Mouse (Mus musculus): ENCODE measurements around the gene Ankfy1. TPM values are rescaled to one million over a fixed set of nuclear protein-coding genes. Genes with fewer than 3 reads are reported as not detected.
A peak's percentile ranks its signal among the peaks of the same experiment; 100 is the strongest.
"Not testable (repeated sequence)": the region's sequence is repeated elsewhere in the genome, so short reads cannot be mapped to it uniquely, and the experiment has no call there.

Gene Ankfy1
- polyA plus RNA-seq, 1 experiment from 2014 or later: 9.2 TPM

DNA sequence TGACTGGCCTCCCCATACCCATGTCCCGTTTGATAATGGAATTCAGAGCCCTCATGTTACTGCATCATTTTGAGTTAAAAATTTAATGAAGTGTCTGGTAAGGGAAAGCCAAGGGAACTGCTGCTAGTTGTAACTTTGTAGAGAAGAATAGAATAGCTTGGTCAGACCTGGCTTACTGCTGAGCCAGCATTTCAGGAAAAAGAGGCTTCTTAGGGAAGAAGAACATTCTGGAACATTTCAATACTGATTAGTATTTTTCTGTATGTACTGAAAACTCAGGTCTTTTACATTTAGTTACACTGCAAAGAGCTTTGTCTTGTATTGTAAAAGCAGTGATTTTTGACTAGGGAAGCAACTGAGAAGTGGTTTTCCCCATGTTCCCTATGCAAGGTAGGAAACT, 71.0 kb downstream of the Ankfy1 start:
- Histone ChIP-seq H3K4me1 (replicated peaks) (no peaks in the 10 kb centered on the region), H3K36me3 (peaks cover 90% of the 10 kb centered on the region), H3K27me3 (no peaks in the 10 kb centered on the region), H3K9ac (no peak overlapping the region), H3K4me3 (replicated peaks) (no peak overlapping the region), H3K27ac (no peak overlapping the region), H3K4me2 (no peak overlapping the region), H3K9me3 (replicated peaks) (no peaks in the 10 kb centered on the region)
- DNase-seq: no peak
- no peak for ATAC-seq (ENCODE audit: low read depth)
- 72% methylated on average over 1 of the region's 1 CpGs for WGBS (ENCODE audit: insufficient replicate concordance)

DNA sequence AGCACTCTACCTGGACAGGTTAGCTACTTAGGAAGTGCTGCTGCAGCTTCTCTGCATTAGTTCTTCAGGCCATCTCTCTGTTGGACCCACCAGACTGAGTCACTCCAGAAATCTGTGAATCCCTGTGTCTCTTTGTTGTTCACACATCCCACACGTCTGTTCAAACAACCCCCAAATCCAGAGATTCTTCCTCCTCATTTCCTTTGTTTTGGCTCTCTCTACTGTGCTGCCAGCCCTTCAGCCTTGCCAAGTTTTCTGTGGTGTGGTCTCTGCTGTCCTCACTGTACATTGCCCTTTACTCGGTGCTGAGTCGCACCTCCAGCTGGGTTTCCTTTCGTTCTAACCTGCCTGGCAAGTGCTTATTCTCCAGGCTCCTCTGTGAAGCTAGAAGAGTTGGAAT, 74.5 kb downstream of the Ankfy1 start:
- DNase-seq (no peak), ATAC-seq (ENCODE audit: low read depth) (no peak)
- 91% methylated on average over 4 of the region's 4 CpGs for WGBS (ENCODE audit: insufficient replicate concordance)
- peaks cover 74% of the 10 kb centered on the region for H3K36me3 ChIP-seq
- H3K9me3 ChIP-seq (replicated peaks): no peaks in the 10 kb centered on the region
- no peaks in the 10 kb centered on the region for H3K4me1 ChIP-seq (replicated peaks)
- H3K9ac ChIP-seq: no peak overlapping the region
- no peak overlapping the region for H3K4me3 ChIP-seq (replicated peaks)
- no peaks in the 10 kb centered on the region for H3K27me3 ChIP-seq
- no peak overlapping the region for H3K27ac ChIP-seq
- no peak overlapping the region for H3K4me2 ChIP-seq

DNA sequence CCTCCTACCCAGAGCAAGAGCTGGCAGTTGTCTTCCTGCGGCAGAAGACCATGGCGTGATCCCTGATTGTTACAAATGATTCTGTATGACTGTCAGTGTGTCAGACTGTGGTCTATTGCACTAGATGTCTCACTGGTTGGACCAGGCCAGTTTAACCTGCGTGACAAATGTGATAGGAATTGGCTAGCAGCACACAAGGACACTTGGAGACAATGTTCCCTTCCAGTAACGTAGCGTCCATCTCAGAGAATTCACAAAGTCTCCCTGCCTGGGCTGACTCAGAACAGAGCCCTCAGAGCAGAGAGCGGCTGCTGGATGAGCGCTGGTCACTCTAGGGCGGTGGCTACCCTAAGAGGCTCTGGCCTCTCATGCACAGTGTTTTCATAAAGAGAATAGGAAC, 77.9 kb downstream of the Ankfy1 start:
- peaks cover 52% of the 10 kb centered on the region for H3K36me3 ChIP-seq
- H3K27me3 ChIP-seq: no peaks in the 10 kb centered on the region
- H3K9ac ChIP-seq: no peak overlapping the region
- H3K4me1 ChIP-seq (replicated peaks): no peaks in the 10 kb centered on the region
- no peaks in the 10 kb centered on the region for H3K9me3 ChIP-seq (replicated peaks)
- ATAC-seq (ENCODE audit: low read depth) (no peak), DNase-seq (no peak)
- H3K27ac ChIP-seq: no peak overlapping the region
- no peak overlapping the region for H3K4me2 ChIP-seq
- H3K4me3 ChIP-seq (replicated peaks): no peak overlapping the region
- WGBS (ENCODE audit: insufficient replicate concordance): 90% methylated on average over 8 of the region's 8 CpGs

GRCm38 (mm10) chr11:72769061-72769460, 79.3 kb downstream of the Ankfy1 start:
- Histone ChIP-seq H3K4me1 (replicated peaks) (no peaks in the 10 kb centered on the region), H3K4me3 (replicated peaks) (no peak overlapping the region), H3K4me2 (no peak overlapping the region), H3K27ac (no peak overlapping the region), H3K27me3 (no peaks in the 10 kb centered on the region), H3K9ac (no peak overlapping the region), H3K36me3 (peaks cover 38% of the 10 kb centered on the region), H3K9me3 (replicated peaks) (no peaks in the 10 kb centered on the region)
- no peak for ATAC-seq (ENCODE audit: low read depth)
- WGBS (ENCODE audit: insufficient replicate concordance): 89% methylated on average over 3 of the region's 3 CpGs
- no peak for DNase-seq

DNA sequence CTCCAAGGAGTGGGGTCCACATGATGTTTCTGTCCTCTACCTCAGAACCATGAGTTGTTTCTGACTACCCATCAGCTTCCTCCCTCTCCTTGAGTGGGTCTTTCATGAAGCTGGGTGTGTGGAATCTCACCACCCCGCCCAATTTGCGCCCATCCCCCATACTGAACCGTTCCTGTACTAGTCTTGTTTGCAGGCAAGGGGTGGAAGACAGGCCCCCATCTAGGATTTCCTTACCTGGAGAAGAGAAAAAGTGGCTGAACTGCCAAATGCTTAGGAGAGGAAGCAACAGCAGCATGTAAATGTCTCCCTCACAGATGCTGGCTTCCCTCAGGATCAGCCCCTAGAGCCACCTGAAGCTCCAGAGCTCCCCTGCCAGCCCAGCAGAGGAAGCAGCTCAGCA, 80.5 kb downstream of the Ankfy1 start:
- H3K27ac ChIP-seq: no peak overlapping the region
- no peak for DNase-seq
- no peak for ATAC-seq (ENCODE audit: low read depth)
- H3K9me3 ChIP-seq (replicated peaks): no peaks in the 10 kb centered on the region
- WGBS (ENCODE audit: insufficient replicate concordance): 78% methylated on average over 3 of the region's 3 CpGs
- no peaks in the 10 kb centered on the region for H3K27me3 ChIP-seq
- H3K4me2 ChIP-seq: no peak overlapping the region
- H3K4me3 ChIP-seq (replicated peaks): no peak overlapping the region
- H3K4me1 ChIP-seq (replicated peaks): no peaks in the 10 kb centered on the region
- H3K36me3 ChIP-seq: peaks cover 30% of the 10 kb centered on the region
- H3K9ac ChIP-seq: no peak overlapping the region

GRCm38 (mm10) chr11:72770816-72771215, 81.0 kb downstream of the Ankfy1 start:
- WGBS (ENCODE audit: insufficient replicate concordance): 81% methylated on average over 5 of the region's 5 CpGs
- ATAC-seq (ENCODE audit: low read depth): no peak

DNA sequence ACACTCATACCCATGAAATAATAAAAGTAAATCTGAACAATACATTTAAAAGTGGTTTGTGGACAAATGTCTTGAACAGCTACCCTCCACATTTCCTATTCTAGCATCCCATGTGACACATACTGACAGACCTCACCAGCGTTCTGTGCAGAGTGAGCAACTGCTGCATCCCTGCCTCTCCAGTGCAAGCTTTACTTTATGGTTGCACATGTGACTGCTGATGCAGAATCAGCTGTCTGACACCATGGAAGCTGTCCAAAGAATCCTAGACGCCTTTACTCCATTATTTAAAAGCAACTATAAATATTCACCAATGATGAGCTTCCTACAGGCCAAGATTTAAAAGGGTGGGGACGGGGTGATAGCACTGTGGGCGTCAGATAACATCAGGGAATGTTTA, 81.7 kb downstream of the Ankfy1 start:
- no peak for ATAC-seq (ENCODE audit: low read depth)
- no peak overlapping the region for H3K27ac ChIP-seq
- no peak for DNase-seq
- 65% methylated on average over 4 of the region's 4 CpGs for WGBS (ENCODE audit: insufficient replicate concordance)
- no peaks in the 10 kb centered on the region for H3K9me3 ChIP-seq (replicated peaks)
- H3K4me1 ChIP-seq (replicated peaks): no peaks in the 10 kb centered on the region
- H3K4me2 ChIP-seq: no peak overlapping the region
- H3K4me3 ChIP-seq (replicated peaks): no peak overlapping the region
- H3K9ac ChIP-seq: no peak overlapping the region
- H3K36me3 ChIP-seq: peaks cover 30% of the 10 kb centered on the region
- H3K27me3 ChIP-seq: no peaks in the 10 kb centered on the region

More at GRCm38 (mm10) chr11:72770816-72771215, 81.0 kb downstream of the Ankfy1 start:
- H3K4me2 ChIP-seq: no peak overlapping the region
- no peaks in the 10 kb centered on the region for H3K4me1 ChIP-seq (replicated peaks)
- no peak for DNase-seq
- H3K36me3 ChIP-seq: peaks cover 30% of the 10 kb centered on the region
- no peak overlapping the region for H3K27ac ChIP-seq
- no peaks in the 10 kb centered on the region for H3K9me3 ChIP-seq (replicated peaks)
- no peak overlapping the region for H3K9ac ChIP-seq
- no peaks in the 10 kb centered on the region for H3K27me3 ChIP-seq
- no peak overlapping the region for H3K4me3 ChIP-seq (replicated peaks)

GRCm38 (mm10) chr11:72772611-72773010, 82.8 kb downstream of the Ankfy1 start:
- not testable (repeated sequence) for H3K4me3 ChIP-seq (replicated peaks); H3K9me3 ChIP-seq (replicated peaks); DNase-seq; ATAC-seq (ENCODE audit: low read depth); H3K4me1 ChIP-seq (replicated peaks); H3K27me3 ChIP-seq; H3K27ac ChIP-seq; H3K9ac ChIP-seq; H3K4me2 ChIP-seq
- H3K36me3 ChIP-seq: peaks cover 24% of the 10 kb centered on the region
- 25% methylated on average over 1 of the region's 1 CpGs for WGBS (ENCODE audit: insufficient replicate concordance)

- Histone ChIP-seq H3K36me3 (no peaks in the 10 kb centered on the region), H3K9me3 (replicated peaks) (no peaks in the 10 kb centered on the region), H3K4me3 (replicated peaks) (no peak overlapping the region), H3K27me3 (no peaks in the 10 kb centered on the region), H3K4me1 (replicated peaks) (no peaks in the 10 kb centered on the region), H3K9ac (no peak overlapping the region), H3K27ac (no peak overlapping the region), H3K4me2 (no peak overlapping the region)
- DNase-seq (no peak), ATAC-seq (ENCODE audit: low read depth) (no peak)
These were observed 89.2 kb downstream of the Ankfy1 start for GRCm38 (mm10) chr11:72778957-72779356.

GRCm38 (mm10) chr11:72782103-72782502, 92.3 kb downstream of the Ankfy1 start:
- ATAC-seq (ENCODE audit: low read depth) (no peak), DNase-seq (no peak)
- H3K9ac ChIP-seq: no peak overlapping the region
- H3K27me3 ChIP-seq: no peaks in the 10 kb centered on the region
- no peaks in the 10 kb centered on the region for H3K4me1 ChIP-seq (replicated peaks)
- no peaks in the 10 kb centered on the region for H3K9me3 ChIP-seq (replicated peaks)
- no peak overlapping the region for H3K27ac ChIP-seq
- no peak overlapping the region for H3K4me2 ChIP-seq
- H3K4me3 ChIP-seq (replicated peaks): no peak overlapping the region
- no peaks in the 10 kb centered on the region for H3K36me3 ChIP-seq
- 32% methylated on average over 2 of the region's 2 CpGs for WGBS (ENCODE audit: insufficient replicate concordance)

- Histone ChIP-seq H3K27ac (no peak overlapping the region), H3K9me3 (replicated peaks) (no peaks in the 10 kb centered on the region), H3K36me3 (no peaks in the 10 kb centered on the region), H3K9ac (no peak overlapping the region), H3K27me3 (no peaks in the 10 kb centered on the region), H3K4me2 (no peak overlapping the region), H3K4me1 (replicated peaks) (no peaks in the 10 kb centered on the region), H3K4me3 (replicated peaks) (no peak overlapping the region)
- WGBS (ENCODE audit: insufficient replicate concordance): 65% methylated on average over 3 of the region's 3 CpGs
- ATAC-seq (ENCODE audit: low read depth) (no peak), DNase-seq (no peak)
These were observed 92.7 kb downstream of the Ankfy1 start for GRCm38 (mm10) chr11:72782503-72782902.

- no peak for ATAC-seq (ENCODE audit: low read depth)
- H3K9me3 ChIP-seq (replicated peaks): no peaks in the 10 kb centered on the region
- no peak overlapping the region for H3K4me3 ChIP-seq (replicated peaks)
- no peak overlapping the region for H3K4me2 ChIP-seq
- H3K4me1 ChIP-seq (replicated peaks): peaks cover 20% of the 10 kb centered on the region
- no peak overlapping the region for H3K9ac ChIP-seq
- no peak overlapping the region for H3K27ac ChIP-seq
- no peak for DNase-seq
- H3K27me3 ChIP-seq: no peaks in the 10 kb centered on the region
- H3K36me3 ChIP-seq: no peaks in the 10 kb centered on the region
These were observed 102.2 kb downstream of the Ankfy1 start for GRCm38 (mm10) chr11:72792033-72792432.

DNA sequence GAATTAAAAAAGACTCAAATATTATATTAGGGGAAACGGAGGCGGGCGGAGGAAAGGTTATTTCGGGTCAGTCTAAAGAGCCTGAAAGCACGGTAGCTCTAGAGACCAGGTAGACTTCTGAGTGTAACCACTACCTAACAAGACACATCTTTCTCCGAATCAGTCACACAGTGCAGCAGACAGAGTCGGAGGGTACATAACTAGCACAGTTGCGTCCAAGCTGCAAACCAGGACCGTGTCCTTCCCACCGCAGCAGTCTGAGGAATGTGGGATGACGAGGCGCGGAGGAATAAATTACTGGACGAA, 105.3 kb downstream of the Ankfy1 start:
- Histone ChIP-seq H3K4me2 (peak overlapping the region; percentile 90), H3K27me3 (no peaks in the 10 kb centered on the region), H3K4me3 (replicated peaks) (peak overlapping the region; percentile 91), H3K9ac (peak overlapping the region; percentile 95), H3K9me3 (replicated peaks) (no peaks in the 10 kb centered on the region), H3K4me1 (replicated peaks) (peaks cover 39% of the 10 kb centered on the region), H3K27ac (peak overlapping the region; percentile 86), H3K36me3 (no peaks in the 10 kb centered on the region)
- DNase-seq (no peak), ATAC-seq (ENCODE audit: low read depth) (peak; percentile 26)
- WGBS (ENCODE audit: insufficient replicate concordance): 14% methylated on average over 14 of the region's 14 CpGs
